Mouse (Mus musculus) regulatory T cell (primary cell): ENCODE results near the gene Ssty2.
"Not testable (repeated sequence)": the region's sequence is repeated elsewhere in the genome, so short reads cannot be mapped to it uniquely, and the experiment has no call there.

ENCODE experiments used
- in situ Hi-C: fragments of 300-600 bp; cut with MboI, MseI; formaldehyde crosslinking; loops from one replicate; pipeline ENCODE4 v1.15.1; 2025; ENCODE audit warnings: high pct_unique_total_duplicates

The Ssty2 gene

DNA sequence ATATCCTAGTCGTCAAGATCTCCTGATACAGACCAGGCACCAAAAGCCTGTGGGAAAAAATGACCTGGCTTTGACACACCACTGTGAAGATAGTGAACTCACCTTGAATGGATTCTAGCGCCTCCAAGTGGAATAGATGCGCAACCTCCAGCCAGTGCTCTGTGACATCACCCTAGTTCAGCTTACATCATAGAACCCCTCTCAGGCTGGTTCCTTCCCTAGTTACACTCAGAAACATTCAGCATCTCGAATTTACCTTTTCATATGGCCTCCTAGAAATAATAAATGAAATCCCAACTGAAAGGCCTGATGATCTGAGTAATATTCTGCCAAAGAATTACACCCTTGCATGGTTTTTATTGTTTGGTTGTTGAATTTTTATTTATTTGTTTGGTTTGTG, at the start of gene Ssty2:
Ssty2 (minus strand) TSS at position 101 of the 400 bp plus-strand sequence.
- in situ Hi-C loops, result not testable (repeated sequence)
